Mouse (Mus musculus): ENCODE results near the gene 9130008F23Rik. TPM values are rescaled to one million over a fixed set of nuclear protein-coding genes. Genes with fewer than 3 reads are reported as not detected.

The 9130008F23Rik gene
- polyA plus RNA-seq, 1 experiment from 2014 or later = 1.5 TPM

DNA sequence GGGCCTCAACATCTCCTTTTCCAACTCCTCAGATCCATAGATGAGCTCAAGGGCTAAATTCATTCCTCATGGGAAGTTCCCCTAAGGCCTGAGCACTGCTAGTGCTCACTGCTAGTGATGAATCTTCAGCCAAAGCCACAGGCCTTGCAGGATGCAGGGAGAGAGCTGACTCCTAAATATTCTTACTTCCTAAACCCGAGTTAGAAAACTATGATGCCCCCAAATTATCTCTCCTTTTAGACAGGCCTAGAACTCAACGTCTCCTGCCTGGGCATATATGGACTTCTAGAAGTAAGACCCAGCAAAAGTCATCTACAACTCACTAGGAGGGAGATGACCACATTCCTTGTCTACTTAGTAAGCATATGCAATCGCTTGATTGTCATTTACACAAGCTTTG is 2.6 kb downstream of the 9130008F23Rik start:
- Histone ChIP-seq H3K4me3 (replicated peaks) (peak overlapping the region; percentile 3; the same call in 1 of the 2 replicates), H3K4me2 (peak overlapping the region; percentile 91), H3K36me3 (no peaks in the 10 kb centered on the region), H3K27ac (no peak overlapping the region), H3K4me1 (peaks cover 19% of the 10 kb centered on the region; the same call in 1 of the 2 replicates), H3K9ac (no peak overlapping the region), H3K9me3 (replicated peaks) (no peaks in the 10 kb centered on the region), H3K27me3 (no peaks in the 10 kb centered on the region)
- 42% methylated on average over 3 of the region's 3 CpGs for WGBS
- ATAC-seq (replicated peaks; ENCODE audit: low FRiP score) = no peak

DNA sequence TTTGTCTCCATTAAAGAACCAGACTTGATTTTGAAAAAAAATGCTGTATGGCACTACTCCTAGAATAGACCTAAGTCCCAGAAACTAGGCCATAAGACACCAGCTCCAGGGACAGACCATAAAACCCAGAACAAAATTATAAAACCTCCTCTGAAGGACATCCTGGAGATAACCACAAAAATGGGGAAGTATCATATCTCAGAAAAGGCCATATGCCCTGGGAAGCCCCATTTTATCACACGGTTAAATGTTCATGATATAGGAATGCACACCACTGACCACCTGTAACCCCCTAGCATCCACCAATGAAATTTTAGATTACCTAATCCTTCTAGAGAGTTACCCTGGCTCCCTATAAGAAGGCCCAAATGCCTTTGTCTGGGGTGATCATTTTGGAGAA is 4.8 kb downstream of the 9130008F23Rik start:
- no peak for ATAC-seq (replicated peaks; ENCODE audit: low FRiP score)
- Histone ChIP-seq H3K27me3 (no peaks in the 10 kb centered on the region), H3K4me1 (peaks cover 19% of the 10 kb centered on the region; the same call in 1 of the 2 replicates), H3K9ac (no peak overlapping the region), H3K9me3 (replicated peaks) (no peaks in the 10 kb centered on the region), H3K36me3 (no peaks in the 10 kb centered on the region), H3K4me2 (no peak overlapping the region), H3K4me3 (replicated peaks) (no peak overlapping the region), H3K27ac (no peak overlapping the region)
- 91% methylated on average over 1 of the region's 1 CpGs for WGBS

DNA sequence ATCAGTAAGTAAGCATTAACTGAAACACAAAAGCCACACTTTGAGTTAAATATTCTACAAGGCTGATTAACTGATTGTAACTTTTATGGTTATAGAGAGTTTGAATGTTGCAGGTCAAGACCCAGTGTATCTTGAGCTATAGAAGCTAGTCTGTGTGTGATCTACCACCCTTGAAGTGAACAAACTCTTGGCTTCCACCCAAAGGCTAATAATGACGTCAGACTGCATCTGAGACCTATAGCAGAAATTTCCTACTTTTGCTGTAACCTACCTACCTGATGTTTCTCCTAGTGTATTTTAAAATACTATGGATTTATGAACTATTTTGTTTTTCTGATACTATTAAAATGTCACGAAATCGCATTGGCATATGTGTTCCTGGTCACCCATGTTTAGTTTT is 5.7 kb downstream of the 9130008F23Rik start:
- WGBS = 73% methylated on average over 3 of the region's 3 CpGs

DNA sequence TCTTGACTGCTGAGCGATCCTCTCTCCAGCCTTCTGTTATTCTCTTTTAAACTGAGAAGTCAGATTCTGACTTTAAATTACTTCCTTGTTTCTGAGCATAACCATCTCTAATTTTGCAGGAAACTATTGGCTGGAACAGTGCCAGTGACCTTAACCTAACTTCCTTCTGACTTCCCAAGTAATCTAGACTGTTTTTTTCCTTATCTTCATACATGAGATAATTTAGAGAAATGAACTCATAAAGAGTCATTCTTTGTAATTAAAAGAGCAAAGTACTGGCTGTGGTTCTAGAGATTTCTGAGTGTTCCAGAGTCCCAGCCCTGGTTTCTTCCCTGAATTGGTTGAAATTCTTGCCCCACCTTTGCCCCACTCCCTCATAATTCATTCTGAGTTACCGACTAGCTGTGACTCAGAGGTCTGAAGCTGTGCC is 6.8 kb downstream of the 9130008F23Rik start:
- H3K4me3 ChIP-seq (replicated peaks) = no peak overlapping the region
- no peak overlapping the region for H3K27ac ChIP-seq
- H3K4me1 ChIP-seq = peaks cover 15% of the 10 kb centered on the region; the same call in 1 of the 2 replicates
- H3K9me3 ChIP-seq (replicated peaks) = no peaks in the 10 kb centered on the region
- WGBS = 23% methylated on average over 2 of the region's 2 CpGs
- 0 out of 2 replicates have a peak, but pooled peaks have one; percentile 49 for ATAC-seq (replicated peaks; ENCODE audit: low FRiP score)
- no peak overlapping the region for H3K9ac ChIP-seq
- no peaks in the 10 kb centered on the region for H3K27me3 ChIP-seq
- no peak overlapping the region for H3K4me2 ChIP-seq
- H3K36me3 ChIP-seq = no peaks in the 10 kb centered on the region

More for the DNA sequence above, 5.7 kb downstream of the 9130008F23Rik start:
- no peak for ATAC-seq (replicated peaks; ENCODE audit: low FRiP score)
- H3K27ac ChIP-seq = no peak overlapping the region
- no peak overlapping the region for H3K4me3 ChIP-seq (replicated peaks)
- peaks cover 18% of the 10 kb centered on the region; the same call in 1 of the 2 replicates for H3K4me1 ChIP-seq
- no peaks in the 10 kb centered on the region for H3K27me3 ChIP-seq
- H3K36me3 ChIP-seq = no peaks in the 10 kb centered on the region
- H3K9ac ChIP-seq = no peak overlapping the region
- H3K4me2 ChIP-seq = no peak overlapping the region
- H3K9me3 ChIP-seq (replicated peaks) = no peaks in the 10 kb centered on the region

DNA sequence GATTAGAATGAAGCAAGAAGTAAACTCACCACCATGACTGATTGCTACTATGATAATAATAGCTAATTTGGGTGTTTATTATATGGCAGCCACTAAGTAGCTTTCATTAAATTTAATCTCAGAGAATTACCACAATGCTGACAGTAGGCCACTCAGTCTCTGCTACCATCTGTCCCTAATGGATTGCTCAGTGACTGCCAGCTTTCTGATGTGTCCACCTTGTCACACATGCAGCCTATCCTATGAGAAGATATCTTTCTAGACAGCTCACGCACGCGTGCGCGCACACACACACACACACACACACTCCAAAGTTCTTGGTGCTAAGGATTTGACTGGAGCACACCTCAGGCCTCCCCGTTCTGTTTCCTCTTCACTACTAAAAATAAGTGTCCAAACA is 7.7 kb downstream of the 9130008F23Rik start:
- no peak overlapping the region for H3K4me3 ChIP-seq (replicated peaks)
- H3K4me1 ChIP-seq = peaks cover 8% of the 10 kb centered on the region; the same call in 1 of the 2 replicates
- H3K27ac ChIP-seq = no peak overlapping the region
- no peaks in the 10 kb centered on the region for H3K27me3 ChIP-seq
- 91% methylated on average over 6 of the region's 6 CpGs for WGBS
- no peak overlapping the region for H3K9ac ChIP-seq
- H3K4me2 ChIP-seq = no peak overlapping the region
- ATAC-seq (replicated peaks; ENCODE audit: low FRiP score) = no peak
- no peaks in the 10 kb centered on the region for H3K36me3 ChIP-seq
- H3K9me3 ChIP-seq (replicated peaks) = no peaks in the 10 kb centered on the region

DNA sequence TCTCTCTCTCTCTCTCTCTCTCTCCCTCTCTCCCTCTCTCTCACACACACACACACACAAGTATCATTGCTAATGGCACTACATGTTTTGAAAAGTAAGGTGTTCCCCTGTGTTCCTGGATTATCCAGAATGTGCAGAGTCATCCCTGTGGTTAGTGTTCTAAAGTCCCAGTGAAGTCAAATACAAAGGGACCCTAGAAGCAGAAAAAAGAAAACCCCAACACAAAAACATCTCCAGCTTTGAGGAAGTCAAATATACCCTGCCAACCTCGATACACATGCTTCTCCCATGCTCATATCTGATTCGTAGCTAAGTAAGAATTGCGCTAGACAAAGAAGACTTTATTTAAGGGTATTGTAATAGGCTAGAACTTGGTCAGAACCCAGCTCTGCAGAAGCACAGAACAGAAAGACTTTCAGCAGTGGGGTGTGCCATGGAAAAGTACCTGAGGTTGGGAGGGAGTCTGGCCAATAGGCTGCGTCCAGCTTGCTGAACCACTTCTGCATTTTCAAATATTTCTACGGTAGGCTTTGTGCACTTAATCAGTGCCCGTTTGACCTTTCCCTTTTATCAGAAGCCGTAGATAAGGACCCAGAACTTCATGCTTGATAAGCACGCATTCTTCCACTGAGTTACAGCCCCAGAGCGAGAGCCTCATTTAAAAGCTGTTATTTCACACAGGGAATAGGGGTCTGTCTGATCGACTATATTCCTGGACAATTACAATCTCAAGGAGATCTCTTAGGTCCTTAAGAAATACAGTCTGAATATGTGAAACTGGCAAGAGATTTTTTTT is 11.2 kb downstream of the 9130008F23Rik start:
- H3K27ac ChIP-seq = no peak overlapping the region
- 66% methylated on average over 10 of the region's 10 CpGs for WGBS

DNA sequence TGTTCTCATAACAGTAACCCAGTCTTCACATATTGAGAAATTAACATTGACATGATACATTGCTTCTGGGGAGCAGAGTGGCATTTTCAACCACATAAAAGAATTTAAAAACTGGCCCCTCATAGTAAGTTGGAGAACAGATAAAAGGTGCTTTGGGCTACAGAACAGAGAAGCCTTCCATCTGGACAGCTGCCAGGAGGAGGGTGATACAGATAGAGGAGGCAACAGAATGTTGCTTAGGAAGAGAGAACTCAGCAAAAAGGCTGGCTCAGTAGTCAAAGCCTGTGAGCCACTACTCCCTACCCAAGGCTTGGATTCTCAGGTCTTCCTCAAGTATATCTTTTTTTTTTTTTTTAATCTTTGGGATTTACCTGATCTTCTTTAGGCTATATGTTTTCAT is 25.3 kb downstream of the 9130008F23Rik start:
- H3K27ac ChIP-seq = no peak overlapping the region
- H3K4me2 ChIP-seq = no peak overlapping the region
- no peaks in the 10 kb centered on the region for H3K36me3 ChIP-seq
- H3K9me3 ChIP-seq (replicated peaks) = no peaks in the 10 kb centered on the region
- H3K9ac ChIP-seq = no peak overlapping the region
- no peaks in the 10 kb centered on the region for H3K27me3 ChIP-seq
- ATAC-seq (replicated peaks; ENCODE audit: low FRiP score) = no peak
- H3K4me1 ChIP-seq = no peaks in the 10 kb centered on the region
- no peak overlapping the region for H3K4me3 ChIP-seq (replicated peaks)

More for the DNA sequence above, 11.2 kb downstream of the 9130008F23Rik start:
- H3K27me3 ChIP-seq = no peaks in the 10 kb centered on the region
- no peak overlapping the region for H3K4me3 ChIP-seq (replicated peaks)
- H3K9me3 ChIP-seq (replicated peaks) = no peaks in the 10 kb centered on the region
- no peak overlapping the region for H3K4me2 ChIP-seq
- no peak for ATAC-seq (replicated peaks; ENCODE audit: low FRiP score)
- no peaks in the 10 kb centered on the region for H3K36me3 ChIP-seq
- H3K4me1 ChIP-seq = peaks cover 7% of the 10 kb centered on the region; the same call in 1 of the 2 replicates
- H3K9ac ChIP-seq = no peak overlapping the region

DNA sequence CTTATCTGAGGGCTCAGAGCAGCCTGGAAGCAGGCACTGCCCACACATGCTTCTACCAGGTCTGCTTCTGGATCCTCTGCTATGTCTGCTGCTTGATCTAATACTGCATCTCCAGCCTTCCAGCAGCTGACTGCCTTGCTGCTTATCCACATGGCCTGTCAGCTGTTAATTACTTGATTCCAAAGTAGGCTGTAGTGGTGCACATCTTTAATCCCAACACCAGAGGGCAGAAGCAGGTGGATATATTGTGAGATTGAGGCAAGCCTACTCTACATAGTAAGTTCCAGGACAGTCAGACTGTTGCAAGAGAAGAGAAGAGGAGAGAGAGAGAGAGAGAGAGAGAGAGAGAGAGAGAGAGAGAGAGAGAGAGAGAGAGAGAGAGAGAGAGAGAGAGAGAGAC is 43.1 kb downstream of the 9130008F23Rik start:
- Histone ChIP-seq H3K9ac (no peak overlapping the region), H3K27ac (no peak overlapping the region), H3K36me3 (no peaks in the 10 kb centered on the region), H3K4me3 (replicated peaks) (no peak overlapping the region), H3K27me3 (no peaks in the 10 kb centered on the region), H3K4me1 (no peaks in the 10 kb centered on the region), H3K9me3 (replicated peaks) (no peaks in the 10 kb centered on the region), H3K4me2 (no peak overlapping the region)
- ATAC-seq (replicated peaks; ENCODE audit: low FRiP score) = no peak

DNA sequence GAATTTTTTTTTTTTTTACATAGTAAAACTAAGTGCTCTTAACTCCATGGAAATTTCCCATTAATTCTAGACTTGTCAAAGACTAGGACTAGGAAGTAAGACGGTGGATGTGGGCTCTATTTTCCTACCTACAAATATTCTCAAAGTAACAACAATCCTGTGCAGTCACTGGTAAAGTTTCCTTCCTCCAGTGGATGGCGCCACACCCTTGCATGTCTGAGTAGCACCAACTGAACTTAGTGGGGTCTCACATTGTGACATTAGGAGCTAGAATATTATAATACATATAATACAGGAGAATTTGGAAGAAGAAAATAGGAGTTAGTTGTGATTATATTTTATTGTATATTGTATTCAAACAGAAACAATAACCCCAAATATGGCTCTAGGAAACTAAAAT is 48.5 kb downstream of the 9130008F23Rik start:
- no peak for ATAC-seq (replicated peaks; ENCODE audit: low FRiP score)
- Histone ChIP-seq H3K9ac (no peak overlapping the region), H3K27me3 (no peaks in the 10 kb centered on the region), H3K36me3 (no peaks in the 10 kb centered on the region), H3K4me2 (no peak overlapping the region), H3K27ac (no peak overlapping the region), H3K4me1 (no peaks in the 10 kb centered on the region), H3K9me3 (replicated peaks) (no peaks in the 10 kb centered on the region), H3K4me3 (replicated peaks) (no peak overlapping the region)
- WGBS = 52% methylated on average over 2 of the region's 2 CpGs

Other genes with a start within 250 kb of the 9130008F23Rik start
- not detected in 2 replicates for gene Esp3, start 248.5 kb downstream of the 9130008F23Rik start, polyA plus RNA-seq (2015; fragmentation: Nextera tagmentation; extraction: Ambion mirVana)
- not detected in 2 replicates for gene Esp1, start 153.4 kb downstream of the 9130008F23Rik start, polyA plus RNA-seq (2015; fragmentation: Nextera tagmentation; extraction: Ambion mirVana)
- not detected in 2 replicates for gene Crisp2, start 73.6 kb downstream of the 9130008F23Rik start, polyA plus RNA-seq (2015; fragmentation: Nextera tagmentation; extraction: Ambion mirVana)
- gene Rhag, start 69.4 kb downstream of the 9130008F23Rik start, polyA plus RNA-seq (2015; fragmentation: Nextera tagmentation; extraction: Ambion mirVana) = 1.9 and 3.8 TPM in 2 replicates
- gene Glyatl3, start 33.8 kb upstream of the 9130008F23Rik start, polyA plus RNA-seq (2015; fragmentation: Nextera tagmentation; extraction: Ambion mirVana) = not detected in 2 replicates
- 48.2 and 52.4 TPM in 2 replicates for gene Mut, start 54.1 kb upstream of the 9130008F23Rik start, polyA plus RNA-seq (2015; fragmentation: Nextera tagmentation; extraction: Ambion mirVana)
- gene Cenpq, start 54.5 kb upstream of the 9130008F23Rik start, polyA plus RNA-seq (2015; fragmentation: Nextera tagmentation; extraction: Ambion mirVana) = 28.2 and 30.8 TPM in 2 replicates

Measured in kidney, embryonic 15.5 days (tissue).